Mouse (Mus musculus) midbrain, embryonic 12.5 days (tissue): ENCODE results near the gene Lmo2. TPM values are rescaled to one million over a fixed set of nuclear protein-coding genes. Genes with fewer than 3 reads are reported as not detected.
"Not testable (repeated sequence)": the region's sequence is repeated elsewhere in the genome, so short reads cannot be mapped to it uniquely, and the experiment has no call there.

Experiments used
- ATAC-seq: fragments of 200-750 bp; cut with Nextera tagmentation; 2 replicates; pipeline ENCODE4 v1.8.0; 2017; ENCODE audit warnings: low read depth, moderate TSS enrichment, moderate library complexity; ENCODE audit not compliant: low FRiP score
- H3K27ac ChIP-seq: fragments of 300-500 bp; sonication (generic); replicated peaks from 2 replicates; pipeline ENCODE4 v1.5.1; 2016; ENCODE audit warnings: mild to moderate bottlenecking
- H3K27me3 ChIP-seq: fragments of 300-500 bp; sonication (generic); 2 replicates; pipeline ENCODE4 v1.6.1; 2016; ENCODE audit warnings: mild to moderate bottlenecking
- H3K36me3 ChIP-seq: fragments of 300-500 bp; sonication (generic); 2 replicates; pipeline ENCODE4 v1.6.1; 2016
- H3K4me1 ChIP-seq: fragments of 300-500 bp; sonication (generic); 2 replicates; pipeline ENCODE4 v1.6.1; 2016
- H3K4me2 ChIP-seq: fragments of 300-500 bp; sonication (generic); replicated peaks from 2 replicates; pipeline ENCODE4 v1.6.1; 2016; ENCODE audit warnings: mild to moderate bottlenecking, moderate library complexity
- H3K4me3 ChIP-seq: fragments of 300-500 bp; sonication (generic); 2 replicates; pipeline ENCODE4 v1.5.1; 2016; ENCODE audit warnings: mild to moderate bottlenecking
- H3K9ac ChIP-seq: fragments of 300-500 bp; sonication (generic); replicated peaks from 2 replicates; pipeline ENCODE4 v1.6.1; 2016; ENCODE audit warnings: mild to moderate bottlenecking, moderate library complexity
- H3K9me3 ChIP-seq: fragments of 300-500 bp; sonication (generic); 2 replicates; pipeline ENCODE4 v1.6.1; 2016; ENCODE audit warnings: mild to moderate bottlenecking
- WGBS: fragments of 180-500 bp; shearing (Covaris S2); methylation state at CpG from one replicate; pipeline ENCODE4 v1.1.7; 2016; 5-methylcytosine and 5-hydroxymethylcytosine counted together
- polyA plus RNA-seq: library from polyadenylated mRNA; unstranded; fragments of >200 nt; fragmentation: Nextera tagmentation; extraction: Ambion mirVana; gene quantifications from 2 replicates; pipeline ENCODE4 v1.2.1, GENCODE M21; 2016

Gene Lmo2
- polyA plus RNA-seq, 1 experiment from 2014 or later = 28.5 TPM

DNA sequence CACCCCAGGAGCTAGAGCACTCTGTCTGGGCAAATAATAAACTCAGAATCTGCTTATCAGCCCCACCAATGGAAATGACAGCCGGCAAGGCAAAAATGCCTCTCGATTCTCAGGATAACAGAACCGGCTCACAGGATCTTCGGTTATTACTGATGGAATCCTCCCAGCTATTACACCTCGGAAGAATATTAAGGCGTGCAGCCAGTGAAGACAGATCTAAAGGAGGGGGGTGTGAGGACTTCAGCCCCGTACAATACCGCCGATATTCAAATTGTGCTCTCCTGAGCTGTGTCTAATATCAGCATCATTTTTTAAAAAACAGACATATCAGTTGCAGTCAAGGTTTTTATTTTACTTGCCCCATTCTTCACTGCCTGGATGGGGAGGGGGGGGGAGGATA is 34.4 kb downstream of the Lmo2 start:
- no peak overlapping the region for H3K9ac ChIP-seq
- H3K4me3 ChIP-seq = no peak overlapping the region
- no peak for ATAC-seq
- peaks cover 7% of the 10 kb centered on the region; the same call in 1 of the 2 replicates for H3K4me1 ChIP-seq
- peaks cover 5% of the 10 kb centered on the region; the same call in 1 of the 2 replicates for H3K27me3 ChIP-seq
- H3K36me3 ChIP-seq = no peaks in the 10 kb centered on the region
- no peaks in the 10 kb centered on the region for H3K9me3 ChIP-seq
- H3K4me2 ChIP-seq = no peak overlapping the region
- H3K27ac ChIP-seq = no peak overlapping the region
- WGBS = 72% methylated on average over 9 of the region's 9 CpGs

DNA sequence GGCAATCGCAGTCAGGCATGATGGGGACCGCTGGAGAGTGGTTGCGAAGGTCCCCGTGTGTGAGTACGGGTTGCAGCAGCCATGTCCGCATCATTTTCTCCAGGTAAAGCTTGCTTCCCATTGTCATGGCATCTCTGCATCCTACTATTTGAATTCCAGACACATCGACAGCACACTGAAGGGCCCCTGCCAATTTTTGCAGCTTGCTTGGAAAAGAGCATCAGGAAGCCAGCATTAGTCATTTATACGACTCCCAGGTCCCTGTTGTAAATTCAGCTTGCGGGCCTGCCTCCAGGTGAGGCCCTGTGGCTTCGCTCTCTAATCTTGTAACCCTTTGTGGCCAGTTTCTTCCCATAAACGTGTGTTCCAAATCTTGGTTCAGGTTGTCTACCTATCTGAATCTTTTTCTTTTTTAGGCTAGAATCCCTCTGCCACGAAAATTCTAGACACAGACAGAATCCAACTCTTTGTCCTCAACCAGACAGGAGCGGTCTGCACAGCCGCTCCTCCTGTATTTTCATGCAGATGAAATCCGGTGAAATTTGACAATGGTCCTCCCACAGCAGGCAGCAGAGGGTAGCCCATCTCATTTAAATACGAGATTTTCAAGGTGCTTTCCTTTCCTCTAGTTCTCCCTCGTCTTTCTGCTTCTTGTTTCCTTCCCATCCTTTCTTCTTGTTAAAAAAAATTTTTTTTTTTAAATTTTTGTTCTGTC is 35.0 kb downstream of the Lmo2 start:
- Histone ChIP-seq H3K27ac (no peak overlapping the region), H3K4me3 (no peak overlapping the region), H3K9ac (no peak overlapping the region), H3K4me2 (no peak overlapping the region), H3K4me1 (peaks cover 7% of the 10 kb centered on the region; the same call in 1 of the 2 replicates), H3K9me3 (no peaks in the 10 kb centered on the region), H3K36me3 (no peaks in the 10 kb centered on the region), H3K27me3 (peaks cover 5% of the 10 kb centered on the region; the same call in 1 of the 2 replicates)
- ATAC-seq = no peak
- WGBS = 18% methylated on average over 17 of the region's 17 CpGs

DNA sequence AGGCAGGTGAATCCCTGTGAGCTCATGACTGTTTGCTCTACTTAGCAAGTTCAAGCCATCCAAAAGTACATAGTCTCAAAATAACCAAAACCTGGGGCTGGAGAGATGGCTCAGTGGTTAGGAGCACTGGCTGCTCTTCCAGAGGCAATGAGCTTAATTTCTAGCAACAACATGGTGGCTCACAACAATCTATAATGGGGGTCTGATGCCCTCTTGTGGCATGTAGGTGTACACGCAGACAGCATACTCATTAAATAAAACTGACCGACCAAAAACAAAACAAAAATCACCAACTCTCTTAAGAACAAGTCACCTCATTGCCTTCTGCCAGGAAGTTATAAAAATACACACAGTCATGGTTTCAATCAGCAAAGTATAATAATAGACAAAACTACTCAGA is 43.3 kb downstream of the Lmo2 start:
- 34% methylated on average over 2 of the region's 2 CpGs for WGBS
- H3K9me3 ChIP-seq = no peaks in the 10 kb centered on the region
- no peak for ATAC-seq
- no peaks in the 10 kb centered on the region for H3K4me1 ChIP-seq
- no peak overlapping the region for H3K9ac ChIP-seq
- peaks cover 5% of the 10 kb centered on the region; the same call in 1 of the 2 replicates for H3K27me3 ChIP-seq
- H3K4me3 ChIP-seq = no peak overlapping the region
- H3K36me3 ChIP-seq = no peaks in the 10 kb centered on the region
- H3K4me2 ChIP-seq = no peak overlapping the region
- H3K27ac ChIP-seq = no peak overlapping the region

DNA sequence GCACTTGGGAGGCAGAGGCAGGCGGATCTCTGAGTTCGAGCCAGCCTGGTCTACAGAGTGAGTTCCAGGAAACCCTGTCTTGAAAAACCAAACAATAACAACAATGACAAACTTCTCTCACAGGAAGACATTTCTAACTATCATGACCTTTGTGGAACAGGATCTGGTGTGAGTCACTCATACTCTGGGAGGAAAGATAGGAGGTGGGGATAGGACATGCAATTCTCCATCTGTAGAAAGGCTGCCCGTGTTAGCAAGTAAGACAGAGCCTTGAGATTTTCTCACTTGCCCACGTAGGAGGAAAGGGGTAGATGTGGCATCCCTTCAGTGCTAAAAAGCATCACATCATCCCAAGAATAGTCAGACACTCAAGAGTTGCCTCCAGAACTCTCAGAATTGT is 44.1 kb downstream of the Lmo2 start:
- no peak for ATAC-seq
- Histone ChIP-seq H3K27ac (no peak overlapping the region), H3K4me3 (no peak overlapping the region), H3K9ac (no peak overlapping the region), H3K4me2 (no peak overlapping the region), H3K9me3 (no peaks in the 10 kb centered on the region), H3K36me3 (no peaks in the 10 kb centered on the region), H3K4me1 (no peaks in the 10 kb centered on the region), H3K27me3 (peaks cover 5% of the 10 kb centered on the region; the same call in 1 of the 2 replicates)
- WGBS = 80% methylated on average over 4 of the region's 4 CpGs

DNA sequence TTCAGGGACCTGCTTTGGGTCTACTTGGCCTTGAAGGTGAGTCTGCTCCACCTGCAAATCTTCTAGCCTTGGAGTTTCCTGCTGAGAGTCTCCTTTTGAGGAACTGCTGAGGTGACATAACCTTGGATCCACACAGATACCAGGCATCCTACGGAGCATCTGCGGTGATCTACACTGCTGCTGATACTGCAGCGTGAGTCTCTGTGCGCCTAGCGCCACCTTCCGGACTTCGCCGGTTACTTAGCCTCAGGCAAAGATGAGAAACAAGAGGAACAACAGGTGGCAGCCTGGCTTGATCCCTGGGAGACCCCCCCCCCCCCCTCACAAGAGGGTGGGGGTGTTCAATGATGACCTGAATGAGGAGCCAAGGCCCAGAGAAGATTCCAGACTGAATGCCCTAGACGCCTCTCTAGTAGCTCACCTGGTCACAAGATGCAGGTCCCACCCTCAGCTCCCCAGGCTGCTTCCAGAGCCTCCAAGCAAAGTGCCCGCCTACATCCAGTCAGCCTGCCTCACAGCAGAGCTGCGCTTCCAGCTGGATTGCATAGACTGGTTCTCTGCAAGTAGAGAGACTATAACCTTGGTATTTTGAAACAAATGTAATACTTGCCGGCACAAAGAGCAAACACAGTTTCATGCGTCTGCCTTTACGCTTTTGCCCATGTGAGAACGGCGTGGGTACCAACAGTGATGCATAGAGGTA is 45.1 kb downstream of the Lmo2 start:
- Histone ChIP-seq H3K36me3 (no peaks in the 10 kb centered on the region), H3K27ac (no peak overlapping the region), H3K4me1 (no peaks in the 10 kb centered on the region), H3K9ac (no peak overlapping the region), H3K4me2 (no peak overlapping the region), H3K9me3 (no peaks in the 10 kb centered on the region), H3K4me3 (no peak overlapping the region), H3K27me3 (peaks cover 5% of the 10 kb centered on the region; the same call in 1 of the 2 replicates)
- ATAC-seq = no peak
- 35% methylated on average over 16 of the region's 16 CpGs for WGBS

DNA sequence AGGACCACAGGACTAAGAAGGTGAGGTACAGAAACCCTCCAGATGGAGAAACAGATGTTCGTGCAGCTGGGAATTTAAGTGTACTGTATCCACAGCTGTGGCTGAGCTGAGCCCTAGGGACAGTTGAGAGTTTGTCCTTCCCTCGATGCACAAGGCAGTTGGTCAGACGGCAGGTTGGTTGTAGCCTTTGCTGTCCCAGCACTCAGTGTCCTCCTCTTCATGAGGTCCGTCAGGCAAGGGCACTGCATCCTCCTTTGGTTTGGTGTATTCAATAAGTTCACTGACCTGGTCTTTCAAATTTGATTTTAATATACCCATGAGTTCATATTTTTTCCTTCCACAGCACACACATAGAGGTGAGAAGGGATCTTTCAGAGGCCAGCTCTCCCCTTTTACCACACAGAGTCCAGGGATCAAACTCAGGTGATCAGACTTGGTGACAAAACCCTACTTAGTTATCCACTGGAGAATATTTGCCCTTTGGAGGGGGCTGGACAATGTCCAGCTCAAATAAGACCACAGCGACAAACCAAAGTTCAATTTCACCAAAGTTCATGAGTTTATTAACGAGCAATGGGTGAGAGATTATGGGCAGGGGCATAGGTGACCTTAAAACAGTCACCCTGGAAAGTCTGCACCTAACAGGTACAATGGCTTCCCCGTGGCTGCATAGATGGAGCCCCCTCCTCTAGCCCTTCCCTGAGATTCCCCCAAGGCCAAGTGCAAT is 50.2 kb downstream of the Lmo2 start:
- H3K9me3 ChIP-seq = no peaks in the 10 kb centered on the region
- no peak for ATAC-seq
- H3K36me3 ChIP-seq = no peaks in the 10 kb centered on the region
- H3K4me2 ChIP-seq = no peak overlapping the region
- no peaks in the 10 kb centered on the region for H3K27me3 ChIP-seq
- no peaks in the 10 kb centered on the region for H3K4me1 ChIP-seq
- WGBS = 89% methylated on average over 7 of the region's 7 CpGs
- H3K9ac ChIP-seq = no peak overlapping the region
- H3K4me3 ChIP-seq = no peak overlapping the region
- H3K27ac ChIP-seq = no peak overlapping the region

DNA sequence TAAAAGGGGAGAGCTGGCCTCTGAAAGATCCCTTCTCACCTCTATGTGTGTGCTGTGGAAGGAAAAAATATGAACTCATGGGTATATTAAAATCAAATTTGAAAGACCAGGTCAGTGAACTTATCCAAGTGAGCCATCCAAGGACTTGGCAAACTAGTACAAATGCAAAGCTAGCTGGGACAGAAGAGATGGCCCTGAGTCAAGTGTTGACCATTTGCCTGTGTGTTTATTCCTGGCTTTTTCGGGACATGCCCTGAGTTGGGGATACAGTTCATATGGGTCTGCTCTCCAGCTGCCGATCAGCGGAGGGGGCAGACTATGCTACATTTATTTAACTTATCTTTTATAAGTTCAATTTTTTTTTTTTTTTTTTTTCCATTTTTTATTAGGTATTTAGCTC is 51.1 kb downstream of the Lmo2 start:
- not testable (repeated sequence) for H3K4me1 ChIP-seq, ATAC-seq, H3K9ac ChIP-seq, H3K9me3 ChIP-seq, H3K4me3 ChIP-seq, H3K4me2 ChIP-seq, H3K27me3 ChIP-seq, H3K36me3 ChIP-seq, H3K27ac ChIP-seq
- 99% methylated on average over 3 of the region's 3 CpGs for WGBS

DNA sequence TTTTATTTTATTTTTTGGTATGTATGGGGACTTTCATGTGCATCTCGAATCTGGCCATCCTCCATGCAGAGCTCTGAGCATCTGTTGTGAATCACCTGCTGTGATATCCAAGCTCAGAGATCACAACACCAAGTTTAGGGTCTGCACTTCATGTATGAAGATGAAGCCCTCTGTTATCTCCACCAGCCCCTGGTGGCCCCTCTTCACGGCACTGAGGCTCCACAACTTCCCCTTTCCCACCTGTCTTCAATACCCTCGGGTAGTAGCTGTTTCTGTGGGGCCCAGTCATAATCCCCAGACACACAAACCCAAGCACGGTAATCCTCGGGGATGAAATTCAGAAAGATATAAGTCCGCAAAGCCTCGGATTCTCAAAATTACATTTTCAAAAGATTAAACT is 65.3 kb downstream of the Lmo2 start:
- H3K9me3 ChIP-seq = no peaks in the 10 kb centered on the region
- no peak overlapping the region for H3K4me2 ChIP-seq
- H3K27me3 ChIP-seq = no peaks in the 10 kb centered on the region
- no peak overlapping the region for H3K9ac ChIP-seq
- WGBS = 83% methylated on average over 7 of the region's 7 CpGs
- no peaks in the 10 kb centered on the region for H3K4me1 ChIP-seq
- H3K36me3 ChIP-seq = no peaks in the 10 kb centered on the region
- H3K4me3 ChIP-seq = no peak overlapping the region
- no peak overlapping the region for H3K27ac ChIP-seq
- ATAC-seq = no peak

DNA sequence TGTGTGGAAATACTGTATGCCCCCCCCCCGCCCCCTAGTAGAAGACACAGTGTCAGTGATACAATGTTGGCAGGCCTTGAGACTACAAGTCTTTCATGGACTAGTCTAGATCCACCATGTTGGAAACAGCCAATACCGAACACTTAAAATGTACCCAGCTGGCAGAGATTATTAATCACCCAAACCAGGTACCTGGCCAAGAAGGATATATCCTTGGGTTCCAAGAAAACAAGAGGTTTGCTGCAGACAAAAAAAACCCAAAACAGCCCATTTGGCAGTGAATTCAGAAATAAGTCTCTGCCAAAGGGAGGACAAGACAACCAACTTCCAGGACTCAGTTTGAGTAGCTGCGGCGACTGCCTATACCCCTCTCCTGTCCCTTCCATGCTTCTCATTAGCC is 66.9 kb downstream of the Lmo2 start:
- no peak overlapping the region for H3K4me2 ChIP-seq
- H3K4me3 ChIP-seq = no peak overlapping the region
- ATAC-seq = no peak
- H3K4me1 ChIP-seq = peaks cover 15% of the 10 kb centered on the region
- H3K27me3 ChIP-seq = no peaks in the 10 kb centered on the region
- no peak overlapping the region for H3K27ac ChIP-seq
- WGBS = 83% methylated on average over 4 of the region's 4 CpGs
- no peak overlapping the region for H3K9ac ChIP-seq
- no peaks in the 10 kb centered on the region for H3K9me3 ChIP-seq
- no peaks in the 10 kb centered on the region for H3K36me3 ChIP-seq

DNA sequence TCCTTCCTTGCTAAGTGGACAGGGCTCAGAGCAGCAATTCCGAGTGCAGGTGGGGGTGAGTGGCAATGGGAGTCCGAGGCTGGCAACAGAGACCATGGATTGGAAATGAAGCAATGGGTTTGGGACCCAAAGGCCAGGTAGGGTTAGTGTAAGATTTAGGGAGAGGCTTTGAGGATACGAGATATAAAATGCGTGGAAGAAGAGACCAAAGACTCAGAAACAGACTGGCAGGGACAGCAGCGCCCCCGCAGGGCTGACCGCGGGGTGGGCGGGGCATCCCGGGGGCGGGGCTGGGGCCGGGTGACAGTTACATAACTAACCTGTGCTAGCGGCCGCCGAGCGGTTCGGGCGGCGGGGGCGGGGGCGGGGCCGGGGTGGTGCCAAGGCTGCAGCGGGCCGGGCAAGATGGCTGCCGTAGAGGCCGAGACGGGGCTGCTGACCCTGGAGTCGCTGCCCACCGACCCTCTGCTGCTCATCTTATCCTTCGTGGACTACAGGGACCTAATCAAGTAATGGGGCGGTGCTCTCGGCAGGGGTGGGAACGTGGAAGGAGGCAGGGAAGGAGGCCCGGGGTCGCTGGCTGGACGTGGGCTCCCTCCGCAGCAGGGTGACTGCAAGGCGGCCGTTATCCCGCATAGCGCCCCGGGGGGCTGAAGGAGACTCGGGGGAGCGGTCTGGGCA is 69.8 kb downstream of the Lmo2 start, which contains the start of gene Fbxo3:
Fbxo3 (plus strand) TSS at position 264 of the 681 bp plus-strand sequence.
- under 1% methylated on average over 44 of the region's 44 CpGs for WGBS
- Histone ChIP-seq H3K4me1 (peaks cover 16% of the 10 kb centered on the region), H3K36me3 (peaks cover 6% of the 10 kb centered on the region; the same call in 1 of the 2 replicates), H3K4me3 (peak within 1 kb of the TSS; percentile 91), H3K27me3 (no peaks in the 10 kb centered on the region), H3K9me3 (no peaks in the 10 kb centered on the region), H3K9ac (peak within 1 kb of the TSS; percentile 94), H3K27ac (peak within 1 kb of the TSS; percentile 71), H3K4me2 (peak within 1 kb of the TSS; percentile 83)
- peak; percentile 98 for ATAC-seq

DNA sequence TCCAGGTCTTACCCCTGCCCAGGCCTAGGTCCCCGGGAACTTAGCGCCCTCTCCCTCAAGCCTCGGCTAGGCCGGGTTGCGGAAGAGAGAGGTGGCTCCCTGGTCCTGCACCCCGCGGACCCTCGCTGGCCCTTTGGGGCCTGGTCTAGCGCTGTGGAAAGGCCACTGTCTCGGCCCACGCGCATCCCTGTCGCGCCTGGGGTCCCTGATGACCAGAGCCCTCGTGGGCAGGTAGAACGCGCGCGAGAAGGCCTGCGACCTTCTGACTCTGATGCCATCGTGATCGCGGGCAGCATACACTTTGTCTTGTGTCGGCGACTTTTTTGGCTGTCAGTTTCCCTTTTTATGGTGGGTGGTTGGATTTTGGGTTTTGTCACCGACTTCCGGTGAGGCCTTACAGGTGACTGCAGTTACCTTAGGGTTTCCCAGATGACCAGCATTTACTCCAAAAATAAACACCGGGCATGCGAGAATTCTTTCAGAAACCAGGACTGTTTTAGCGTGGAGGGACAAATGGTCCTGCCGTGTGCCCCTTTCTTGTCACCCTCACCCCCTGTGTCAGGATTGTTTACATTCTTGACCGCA is 70.4 kb downstream of the Lmo2 start, which contains the start of gene 4931422A03Rik:
4931422A03Rik (minus strand) TSS at position 223 of the 585 bp plus-strand sequence.
- WGBS = 2% methylated on average over 32 of the region's 32 CpGs
- Histone ChIP-seq H3K9ac (peak within 1 kb of the TSS; percentile 94), H3K4me2 (peak within 1 kb of the TSS; percentile 83), H3K36me3 (peaks cover 7% of the 10 kb centered on the region; the same call in 1 of the 2 replicates), H3K4me1 (peaks cover 16% of the 10 kb centered on the region), H3K27ac (peak within 1 kb of the TSS; percentile 71), H3K27me3 (no peaks in the 10 kb centered on the region), H3K9me3 (no peaks in the 10 kb centered on the region), H3K4me3 (peak within 1 kb of the TSS; percentile 91)
- peak; percentile 66 for ATAC-seq
